Mouse (Mus musculus): Measurements from ENCODE around the gene Igfbp3.

DNA sequence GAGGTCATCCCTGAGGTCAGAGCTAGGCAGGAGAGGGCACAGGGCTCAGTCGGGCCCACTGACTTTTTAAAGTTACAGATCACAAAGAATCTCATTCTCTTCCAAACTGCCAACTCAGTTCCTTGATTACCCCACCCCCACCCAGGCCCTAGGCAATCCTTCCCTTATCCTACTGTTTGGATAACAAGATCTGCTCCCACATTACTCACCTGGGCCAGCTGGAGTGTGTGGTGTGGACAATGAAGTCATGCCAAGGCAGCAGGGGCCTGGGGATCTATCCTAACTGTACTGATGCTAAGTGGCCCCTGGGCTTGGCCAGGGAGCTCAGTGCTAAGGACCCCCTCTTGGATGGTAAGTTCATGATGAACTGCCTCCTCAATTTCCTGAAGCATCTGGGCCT lies 29.3 kb downstream of the Igfbp3 start:
- TF ChIP-seq CTCF (IDR thresholded peaks at IDR 0.05; ENCODE audit: control insufficient read depth, insufficient read depth, insufficient read length): no peak
- TF ChIP-seq MYOD1 (IDR thresholded peaks at IDR 0.05; ENCODE audit: control insufficient read depth, insufficient read length, low read depth): no peak
- TF ChIP-seq USF1 (IDR thresholded peaks at IDR 0.05; ENCODE audit: low read depth): no peak
- TF ChIP-seq MYOG (IDR thresholded peaks at IDR 0.05; ENCODE audit: control insufficient read depth, extremely low read depth, insufficient read length): no peak
- no peak for TF ChIP-seq MAX (IDR thresholded peaks at IDR 0.05)
- TF ChIP-seq CEBPB (IDR thresholded peaks at IDR 0.05; ENCODE audit: low read depth): no peak
- TF ChIP-seq FOSL1 (IDR thresholded peaks at IDR 0.05; ENCODE audit: insufficient read depth, low read length, poor library complexity, severe bottlenecking): no peak
